Mouse (Mus musculus): ENCODE data around the gene 4930435E12Rik.
"Not testable (repeated sequence)": the region's sequence is repeated elsewhere in the genome, so short reads cannot be mapped to it uniquely, and the experiment has no call there.

4930435E12Rik gene

DNA sequence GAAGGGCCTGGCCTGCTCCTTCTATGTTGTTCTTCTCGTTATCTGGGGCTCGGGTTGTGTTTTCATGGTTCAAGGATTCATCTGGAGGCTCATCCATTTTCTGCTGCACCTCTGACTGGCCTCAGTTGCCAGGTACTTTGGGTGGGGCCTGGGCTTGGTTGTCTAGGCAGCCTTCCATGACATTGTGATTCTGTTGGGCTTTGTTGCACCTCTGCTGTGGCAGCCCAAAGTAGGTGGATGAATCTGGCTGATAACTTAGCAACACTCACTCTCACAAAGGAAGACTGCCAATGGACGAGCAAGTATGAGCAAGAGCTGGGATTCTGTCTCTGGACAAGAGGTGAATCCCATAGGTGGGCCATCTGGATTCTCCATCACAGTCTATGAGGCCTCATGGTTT, at the start of gene 4930435E12Rik:
4930435E12Rik (minus strand) TSS at position 101 of the 400 bp plus-strand sequence.
- no peak for DNase-seq (ENCODE audit: low spot score)

DNA sequence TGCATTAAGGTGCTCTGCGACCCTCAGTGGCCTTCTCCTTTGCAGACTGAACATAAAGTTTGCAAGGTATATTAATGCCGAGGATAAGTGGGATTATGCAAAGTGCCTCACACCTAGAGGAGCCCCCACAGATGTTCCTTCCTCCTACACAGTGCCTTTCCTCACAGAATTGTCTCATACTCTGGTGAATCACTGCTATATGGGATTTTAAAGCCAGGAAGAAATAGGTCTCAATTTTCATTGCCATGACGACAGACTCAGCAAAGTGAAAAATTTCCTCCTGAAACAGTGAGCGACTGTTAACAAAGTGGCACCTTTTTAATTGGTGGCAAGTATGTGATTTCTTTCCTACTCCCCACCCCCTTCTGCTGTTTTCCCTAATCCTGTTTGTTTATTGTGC, 45.9 kb upstream of the 4930435E12Rik start:
- DNase-seq (ENCODE audit: low spot score), result no peak

DNA sequence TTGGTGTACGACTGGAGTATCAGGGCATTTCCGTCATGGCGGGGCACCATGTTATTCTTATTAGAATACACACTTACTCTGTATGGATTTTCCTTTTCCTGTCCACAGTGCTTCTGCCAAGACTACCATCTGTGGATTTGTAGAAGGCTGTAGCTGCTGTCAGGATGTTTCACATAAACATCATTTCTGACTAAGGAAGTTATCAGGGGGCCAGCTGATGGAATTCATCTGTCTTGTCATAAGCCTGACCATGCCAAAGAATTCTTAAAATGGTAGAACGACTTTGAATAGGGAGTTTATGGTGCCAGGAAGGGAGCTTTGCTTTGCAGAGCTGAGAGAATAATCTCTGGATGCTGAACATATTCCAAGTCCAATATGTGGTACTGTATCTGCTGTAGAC, 44.7 kb upstream of the 4930435E12Rik start:
- DNase-seq (ENCODE audit: low spot score), result no peak

DNA sequence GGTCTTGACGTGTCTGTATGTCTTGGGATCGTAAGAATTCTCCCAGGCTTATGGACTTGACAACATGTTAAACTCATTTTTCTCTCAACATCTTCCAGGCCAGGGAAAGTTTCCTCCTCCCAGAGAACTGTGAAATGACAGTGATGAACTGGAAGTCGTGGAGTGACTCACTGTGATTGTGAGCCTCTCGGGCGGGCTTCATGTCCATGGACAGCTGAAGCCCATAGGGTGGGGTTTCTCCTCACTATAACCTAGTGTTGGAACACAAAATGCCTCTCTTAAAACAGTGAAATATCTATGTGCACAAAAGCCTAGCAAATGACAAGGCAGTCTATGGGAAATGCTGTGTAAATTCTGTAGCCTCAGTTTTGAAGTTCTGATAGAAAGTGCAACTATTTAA, 35.8 kb upstream of the 4930435E12Rik start:
- DNase-seq (ENCODE audit: low spot score), result no peak

DNA sequence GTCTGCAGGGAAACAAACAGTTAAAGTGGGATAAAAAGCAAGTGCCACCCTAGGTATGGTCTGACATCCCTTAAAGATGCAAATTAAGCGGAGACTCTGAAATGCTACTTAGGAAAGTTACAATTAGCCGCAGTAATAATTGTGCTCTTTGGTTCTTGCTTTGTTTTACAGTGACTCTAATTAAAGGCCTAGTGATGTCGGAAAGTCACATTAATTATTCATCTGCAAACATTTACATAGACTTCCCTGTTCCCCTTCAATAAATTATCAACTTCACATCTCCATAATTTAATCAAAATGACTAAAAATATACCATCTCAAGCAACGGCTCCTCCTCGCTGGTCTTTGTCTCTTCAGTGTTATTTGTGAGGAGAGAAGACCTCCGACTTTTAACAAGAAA, 32.0 kb upstream of the 4930435E12Rik start:
- DNase-seq (ENCODE audit: low spot score), result no peak

DNA sequence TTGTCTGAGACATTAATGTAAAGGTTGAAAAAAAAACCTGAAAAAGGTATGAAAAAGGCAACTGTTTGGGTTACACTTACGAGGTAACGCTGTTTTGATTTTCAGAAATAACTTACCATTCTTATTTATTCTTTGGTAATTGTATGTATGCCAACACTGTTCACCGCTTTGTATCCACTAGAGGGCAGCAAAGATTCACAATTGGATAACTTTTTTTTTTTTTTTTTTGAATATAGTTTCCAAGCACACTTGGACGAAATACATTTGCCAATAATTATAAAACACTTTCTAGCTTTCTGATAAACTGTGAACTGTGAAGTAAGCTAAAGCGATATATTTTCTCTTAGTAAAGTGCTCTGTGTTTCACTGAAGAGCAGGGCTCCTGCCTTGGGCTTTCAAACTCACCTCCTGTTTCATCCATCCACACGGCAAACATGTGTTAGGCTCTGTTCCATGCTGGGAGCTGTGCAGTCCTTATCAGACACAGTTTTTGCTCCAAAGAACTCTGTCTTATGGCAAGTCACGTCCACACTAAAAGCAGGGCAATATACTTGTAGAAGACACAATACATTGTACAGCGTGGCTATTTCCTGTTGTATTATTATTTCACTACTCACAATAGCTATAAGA, 29.7 kb upstream of the 4930435E12Rik start:
- DNase-seq (ENCODE audit: low spot score), result no peak

DNA sequence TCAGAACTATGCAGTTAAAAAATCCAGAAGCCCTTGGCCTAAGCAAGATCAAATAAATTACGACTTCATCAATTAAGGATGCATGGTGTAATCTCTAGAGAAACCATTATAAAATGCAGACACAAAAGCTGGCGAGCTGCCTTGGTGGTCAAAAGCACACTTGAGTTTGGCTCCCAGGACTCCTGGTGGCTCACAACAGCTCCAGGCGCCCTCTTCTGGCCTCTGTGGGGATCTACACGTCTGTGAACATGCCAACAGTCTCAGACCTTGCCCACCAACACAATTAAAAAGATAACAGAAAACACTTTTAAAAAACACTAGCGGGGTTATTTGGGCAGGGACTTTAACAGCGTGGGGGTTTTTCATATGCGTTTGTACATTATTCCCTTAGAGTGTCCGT, 16.0 kb downstream of the 4930435E12Rik start:
- DNase-seq (ENCODE audit: low spot score), result peak; percentile 75

DNA sequence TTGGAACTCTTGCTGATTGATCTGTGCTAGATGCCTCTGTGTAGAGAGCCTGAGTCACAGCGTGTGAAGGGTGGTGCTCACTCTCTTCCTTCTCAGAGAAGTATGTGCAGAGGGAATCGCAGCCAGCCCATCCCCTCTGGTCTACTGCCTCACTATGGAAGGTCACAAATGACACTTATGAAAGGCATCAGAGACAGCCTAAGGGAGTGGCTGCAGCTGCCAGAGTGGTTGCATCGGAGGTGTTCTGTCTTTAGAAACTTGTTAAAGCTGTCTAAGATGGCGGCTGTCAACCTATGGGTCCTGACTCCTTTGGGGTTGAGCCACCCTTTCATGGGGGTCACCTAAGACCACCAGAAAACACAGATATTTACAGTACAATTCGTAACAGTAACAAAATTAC, 18.4 kb downstream of the 4930435E12Rik start:
- DNase-seq (ENCODE audit: low spot score), result no peak

DNA sequence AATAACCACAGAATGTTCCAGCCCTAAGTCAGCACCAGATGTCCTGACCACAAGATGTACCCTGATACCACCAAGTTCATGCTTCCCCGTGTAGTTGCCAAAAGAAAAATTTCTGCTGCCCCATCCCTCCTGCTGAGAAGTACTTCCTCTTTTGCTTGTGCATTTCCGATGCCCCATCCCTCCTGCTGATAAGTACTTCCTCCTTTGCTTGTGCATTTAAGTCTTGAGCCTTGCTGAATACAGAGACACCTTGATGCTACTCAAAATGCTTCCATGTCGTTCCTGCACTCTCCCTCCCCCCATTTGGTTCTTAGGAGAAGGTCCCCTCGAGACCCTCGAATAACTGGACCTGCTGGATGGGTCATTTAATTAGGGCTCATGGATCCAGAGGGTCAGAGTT, 20.8 kb downstream of the 4930435E12Rik start:
- DNase-seq (ENCODE audit: low spot score), result not testable (repeated sequence)

DNA sequence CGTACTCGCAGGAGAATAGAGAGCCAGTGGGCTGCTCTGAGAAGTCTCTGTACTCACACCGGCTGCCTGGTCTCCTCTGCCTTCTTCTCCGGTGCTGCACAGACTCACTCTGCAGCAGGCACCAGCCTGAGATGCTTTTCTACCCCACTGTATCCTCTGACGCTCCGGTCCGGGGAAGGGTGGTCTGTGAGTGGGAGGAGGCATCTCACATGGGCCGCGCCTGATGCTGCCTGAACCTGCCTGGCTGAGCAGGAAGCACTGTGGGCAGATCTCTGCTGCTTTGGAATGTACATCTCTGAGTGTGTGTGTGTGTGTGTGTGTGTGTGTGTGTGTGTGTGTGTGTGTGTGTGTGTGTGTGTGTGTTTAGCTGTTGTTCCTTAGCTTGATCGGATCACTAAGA, 28.5 kb downstream of the 4930435E12Rik start, which contains the start of gene Upk1b:
Upk1b (minus strand) TSS at position 238 of the 400 bp plus-strand sequence.
- DNase-seq (ENCODE audit: low spot score), result peak; percentile 57

DNA sequence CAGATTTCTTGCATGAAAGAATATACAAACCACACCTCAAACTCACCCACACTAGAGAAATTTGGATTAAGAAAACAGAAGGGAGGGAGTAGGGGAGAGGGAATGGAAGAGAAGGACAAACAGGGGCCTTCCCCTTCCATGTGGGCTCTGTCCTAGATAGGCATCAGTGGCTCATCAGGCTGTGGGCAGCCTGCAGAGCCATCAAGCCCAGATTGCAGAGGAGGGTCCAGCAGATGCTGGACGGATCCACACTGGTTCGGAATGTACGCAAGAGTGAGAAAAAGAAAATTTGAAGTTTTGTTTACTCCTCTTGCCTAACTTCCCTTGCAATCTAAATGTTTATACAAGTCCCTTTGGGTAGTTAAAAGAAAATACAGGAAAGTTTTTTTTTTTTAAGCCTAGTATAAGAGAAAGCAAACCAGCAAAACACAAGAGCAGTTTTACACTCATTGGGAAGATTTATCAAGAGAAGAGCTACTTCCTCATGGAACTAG, 29.5 kb downstream of the 4930435E12Rik start:
- DNase-seq (ENCODE audit: low spot score), result no peak

DNA sequence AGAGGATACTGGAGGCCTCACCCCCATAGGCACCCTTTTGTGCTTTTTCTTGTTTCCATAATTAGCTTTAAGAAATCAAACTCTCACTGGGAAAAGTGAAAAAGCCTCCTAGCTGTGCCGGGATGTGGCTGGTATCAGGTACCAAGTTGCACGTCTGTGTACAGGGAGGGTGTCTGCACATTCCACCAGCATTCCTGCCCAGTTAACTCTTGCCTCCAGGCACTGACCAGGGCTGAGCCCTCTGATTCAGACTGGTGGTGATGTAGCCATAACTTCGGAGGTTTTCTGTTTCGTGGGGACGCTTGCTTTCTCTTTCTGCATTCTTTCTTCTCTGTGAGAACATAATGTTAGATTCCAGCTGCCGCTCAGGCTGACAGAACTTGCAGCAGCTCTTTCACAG, 35.4 kb downstream of the 4930435E12Rik start:
- no peak for DNase-seq (ENCODE audit: low spot score)

DNA sequence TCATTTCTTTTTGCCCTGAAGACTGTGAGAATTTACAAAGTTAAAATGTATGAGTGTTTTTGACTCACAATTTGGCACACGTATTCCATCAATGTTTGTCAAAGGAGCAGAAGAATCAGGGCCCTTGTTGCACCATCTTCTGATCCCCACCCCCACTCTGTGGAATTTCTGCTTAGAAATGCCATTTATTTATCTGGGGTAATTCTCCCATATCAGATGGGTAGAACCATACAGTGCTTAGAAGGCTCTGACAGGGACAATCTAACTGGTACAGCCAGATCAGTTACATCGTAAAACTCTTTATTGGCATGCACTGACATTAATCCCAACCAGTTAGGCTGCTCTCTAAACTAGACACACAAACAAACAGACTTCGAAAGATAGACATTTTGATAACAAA, 38.6 kb downstream of the 4930435E12Rik start:
- DNase-seq (ENCODE audit: low spot score), result no peak

DNA sequence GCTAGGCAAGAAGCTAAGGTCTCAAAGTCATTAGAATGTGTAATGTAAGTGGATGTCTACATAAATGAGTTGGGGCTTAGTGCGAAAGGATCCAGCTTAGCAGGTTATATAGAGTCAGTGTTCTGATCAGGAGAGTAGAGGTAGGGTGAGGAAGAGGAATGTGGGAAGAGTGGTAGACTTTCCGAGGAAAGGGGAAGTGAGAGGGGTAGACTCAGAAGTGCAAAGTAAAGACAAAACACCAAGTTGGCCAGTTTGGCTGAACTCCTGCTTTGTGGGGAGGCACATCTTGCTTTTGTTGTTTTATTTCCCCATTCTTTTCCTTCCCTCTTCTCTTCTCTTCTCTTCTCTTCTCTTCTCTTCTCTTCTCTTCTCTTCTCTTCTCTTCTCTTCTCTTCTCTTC, 39.5 kb downstream of the 4930435E12Rik start:
- no peak for DNase-seq (ENCODE audit: low spot score)

DNA sequence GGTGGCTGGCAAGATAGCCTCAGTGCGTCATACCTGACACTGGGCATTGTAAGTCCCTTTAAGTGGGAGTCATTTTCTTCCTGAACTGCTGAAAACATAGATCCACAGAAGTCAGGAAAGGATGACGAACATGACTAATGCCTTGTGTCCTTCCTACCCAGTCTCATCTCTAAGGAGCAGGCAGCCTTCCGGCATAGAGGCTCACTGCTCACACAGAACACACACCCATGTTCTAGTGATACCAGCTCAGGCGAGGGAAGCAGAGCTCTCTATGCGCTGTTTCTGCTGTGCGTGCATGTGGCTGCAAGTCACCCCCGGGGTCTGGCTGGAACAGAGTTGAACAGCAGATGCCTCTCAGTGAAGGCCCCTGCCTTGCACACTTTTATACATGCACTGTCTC, 43.2 kb downstream of the 4930435E12Rik start:
- no peak for DNase-seq (ENCODE audit: low spot score)

DNA sequence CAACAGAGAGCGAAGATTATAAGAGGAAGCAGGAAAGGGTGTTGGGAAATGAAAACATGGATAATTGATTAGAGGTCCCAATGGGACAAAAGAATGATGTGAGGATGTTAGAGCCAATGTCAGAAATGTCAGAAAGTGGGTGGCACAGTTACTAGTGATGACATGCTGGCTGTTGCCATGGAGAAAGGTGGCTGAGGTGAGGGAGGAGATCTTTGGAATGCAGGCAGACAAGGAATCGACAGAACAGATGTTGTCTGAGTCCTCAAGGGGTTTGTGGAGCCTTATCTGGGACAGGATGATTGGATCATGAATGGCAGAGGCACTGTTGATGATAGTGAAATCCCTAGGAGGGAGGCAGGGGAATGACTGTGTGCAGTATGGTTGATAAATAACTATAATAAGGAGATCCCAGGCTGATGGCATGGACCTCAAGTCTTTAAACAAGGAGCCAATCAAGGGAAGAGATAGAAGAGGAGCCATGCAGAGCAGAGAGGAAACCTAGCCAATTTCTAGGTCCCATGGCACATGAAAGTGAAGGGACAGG, 46.0 kb downstream of the 4930435E12Rik start:
- DNase-seq (ENCODE audit: low spot score), result no peak

DNA sequence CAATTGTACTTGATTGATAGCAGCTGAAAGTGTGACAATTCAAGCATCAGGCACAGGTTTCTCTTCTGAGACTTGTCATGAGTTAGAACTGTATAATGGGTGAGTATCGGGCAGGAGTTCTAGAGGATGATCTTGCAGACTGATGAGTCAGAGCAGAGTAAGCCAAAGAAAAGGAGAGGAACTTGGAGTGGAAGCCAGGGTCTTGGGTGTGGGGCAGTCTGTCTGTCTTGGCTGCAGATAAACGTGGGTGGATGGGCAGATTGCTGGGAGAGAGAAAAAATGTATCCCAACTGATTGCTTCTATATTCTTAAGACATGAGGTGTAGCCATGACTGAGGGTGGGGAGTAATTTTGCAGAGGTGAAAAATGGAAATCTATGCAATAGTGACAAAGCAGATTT, 46.6 kb downstream of the 4930435E12Rik start:
- no peak for DNase-seq (ENCODE audit: low spot score)

DNA sequence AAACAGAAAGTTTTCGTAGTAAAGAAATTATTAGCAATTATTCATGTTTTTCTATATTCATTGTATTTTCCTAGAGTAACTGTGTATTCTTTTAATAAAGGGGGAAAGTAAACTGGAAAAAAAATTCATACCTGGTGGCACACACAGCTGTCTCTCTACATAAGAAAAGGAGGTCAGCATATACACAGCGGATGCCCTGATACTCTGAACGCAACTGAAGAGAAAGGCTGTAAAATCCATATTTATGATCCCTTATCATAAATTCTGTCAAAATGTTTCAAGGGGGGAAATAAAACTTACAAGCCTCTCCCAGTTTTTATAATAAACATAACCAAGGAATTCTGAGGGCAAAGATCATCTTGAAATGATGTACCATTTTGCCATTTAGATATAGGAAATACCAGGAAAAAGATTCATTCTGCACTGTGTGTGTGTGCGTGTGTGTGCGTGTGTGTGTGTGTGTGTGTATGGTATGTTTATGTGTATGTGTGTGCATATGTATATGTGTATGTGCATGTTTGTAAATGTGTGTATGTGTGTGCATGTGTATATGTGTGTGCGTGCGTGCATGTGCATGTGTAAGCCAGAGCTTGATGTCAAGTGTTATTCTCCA, 47.5 kb downstream of the 4930435E12Rik start:
- DNase-seq (ENCODE audit: low spot score), result no peak

DNA sequence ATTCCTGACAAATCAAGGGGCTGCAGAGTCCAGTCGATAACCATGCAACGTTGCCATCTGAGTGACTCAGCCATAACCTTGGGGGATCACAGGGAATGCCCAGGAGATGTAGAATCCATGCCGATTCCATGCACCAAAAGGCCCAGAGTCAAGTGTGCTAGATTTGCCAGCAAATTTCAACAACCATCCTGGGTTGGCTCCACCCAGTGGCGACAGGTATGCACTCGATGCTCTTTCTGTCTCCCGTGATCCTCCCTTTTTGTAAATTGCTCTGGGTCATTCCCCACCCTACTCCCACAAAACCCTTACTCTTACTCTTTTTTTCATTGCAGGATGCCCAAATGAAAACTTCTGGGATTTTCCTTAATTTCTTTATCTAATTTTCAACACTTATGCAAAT, 52.2 kb downstream of the 4930435E12Rik start:
- DNase-seq (ENCODE audit: low spot score), result no peak

DNA sequence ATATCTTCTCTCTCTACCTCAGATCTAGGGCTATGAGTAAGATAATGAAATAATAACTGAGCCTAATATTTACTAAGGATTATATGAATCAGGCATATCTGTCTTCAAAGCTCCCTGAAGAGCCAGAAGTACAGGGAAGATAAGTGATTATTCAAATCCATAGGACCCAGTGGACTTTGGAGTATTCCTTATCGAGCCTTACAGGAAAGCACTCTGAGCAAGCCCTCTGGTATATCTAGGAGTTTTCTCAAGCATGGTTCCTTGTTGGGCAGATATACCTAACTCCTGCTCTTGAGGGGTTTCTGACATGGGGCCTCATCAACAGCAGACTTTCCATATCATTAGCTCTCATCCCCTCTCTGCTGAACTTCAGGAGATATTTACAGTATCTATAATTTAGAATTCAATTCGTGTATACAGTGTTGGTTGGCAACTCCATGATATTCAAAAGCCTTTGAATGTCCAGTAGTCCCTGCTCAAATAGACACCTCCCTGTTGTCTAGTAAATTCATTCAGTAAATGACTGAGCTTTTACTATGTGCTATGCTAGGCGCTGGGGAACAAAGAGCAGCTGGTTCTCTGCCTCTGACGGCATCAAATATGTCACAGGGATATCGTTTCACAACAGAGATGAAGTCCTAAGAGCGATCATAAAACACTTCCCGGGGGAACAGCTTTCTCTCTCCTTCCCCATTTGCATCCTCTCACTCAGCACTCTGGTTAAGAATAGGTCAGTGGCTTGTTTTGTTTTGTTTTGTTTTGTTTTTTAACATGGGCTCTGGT, 53.4 kb downstream of the 4930435E12Rik start:
- no peak for DNase-seq (ENCODE audit: low spot score)

DNA sequence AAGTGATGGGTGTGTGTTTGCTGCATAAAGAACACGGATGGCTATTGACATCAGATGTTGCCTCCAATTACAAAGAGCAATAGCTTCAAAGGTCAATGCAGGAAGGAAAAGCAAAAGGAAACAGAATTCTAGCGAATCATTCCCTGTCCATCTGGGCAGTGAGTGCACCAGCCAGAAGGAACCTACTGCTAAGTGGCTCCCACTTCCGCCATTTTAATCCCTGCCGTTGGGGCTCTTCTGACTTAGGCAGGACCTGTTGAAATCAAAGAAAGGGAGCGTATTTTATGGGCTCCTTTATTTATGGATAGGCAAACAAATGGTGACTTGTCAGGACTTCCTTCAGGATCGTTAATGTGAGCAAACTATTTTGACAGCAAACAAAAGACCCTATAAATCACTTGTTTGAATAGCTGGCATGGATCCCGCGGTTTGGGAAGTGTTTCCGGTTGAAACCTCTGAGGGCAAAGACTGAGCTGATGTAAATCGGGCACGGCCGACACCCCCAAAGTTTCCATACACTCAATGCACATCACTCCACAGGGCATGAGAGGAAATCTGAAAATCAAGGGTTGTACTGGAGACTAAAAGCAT, 55.5 kb downstream of the 4930435E12Rik start:
- DNase-seq (ENCODE audit: low spot score), result peak; percentile 35

DNA sequence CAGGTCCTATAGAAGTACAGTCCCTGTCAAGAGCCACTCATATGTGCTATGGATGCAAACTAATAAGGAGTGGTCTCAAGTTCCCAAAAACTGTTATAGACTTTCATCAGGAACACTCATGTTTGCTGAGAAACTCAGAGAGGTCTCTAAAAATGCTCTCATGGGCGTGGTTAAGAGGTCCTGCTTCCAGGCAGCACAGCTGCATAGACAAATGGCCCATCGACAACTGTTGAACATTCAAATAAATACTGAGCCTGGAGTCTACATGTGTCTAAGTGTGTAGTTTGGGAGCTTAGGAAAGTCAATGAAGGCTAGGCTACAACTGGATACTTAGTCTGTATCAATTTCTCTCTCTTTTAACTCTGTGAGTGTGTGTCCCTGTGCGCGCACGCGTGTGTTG, 57.4 kb downstream of the 4930435E12Rik start:
- no peak for DNase-seq (ENCODE audit: low spot score)
